Mouse (Mus musculus) layer of hippocampus, postnatal 14 days (tissue): ENCODE measurements around the gene Gli1. TPM values are rescaled to one million over a fixed set of nuclear protein-coding genes. Genes with fewer than 3 reads are reported as not detected.

ENCODE experiments used
- total RNA-seq, 2 experiments: library from RNA; stranded (reverse); gene quantifications; 2 replicates each; pipeline ENCODE4 v1.2.3; 2021

The Gli1 gene
- total RNA-seq, 2 experiments from 2014 or later = 2.0 to 3.3 TPM

Other genes with a start within 250 kb of the Gli1 start
- gene Os9, start 220.8 kb downstream of the Gli1 start, total RNA-seq = 100 to 1,000 TPM; 100 to 103 TPM
- gene B4galnt1, start 176.7 kb downstream of the Gli1 start, total RNA-seq = 100 to 1,000 TPM; 108 to 110 TPM
- gene Slc26a10, start 161.3 kb downstream of the Gli1 start, total RNA-seq = 1 to 10 TPM; 4.6 to 5.9 TPM
- 100 to 1,000 TPM; 196 to 200 TPM for gene Arhgef25, start 151.9 kb downstream of the Gli1 start, total RNA-seq
- 100 to 1,000 TPM; 200 to 207 TPM for gene Dtx3, start 146.2 kb downstream of the Gli1 start, total RNA-seq
- 10 to 100 TPM; 65.7 to 69.2 TPM for gene Pip4k2c, start 130.4 kb downstream of the Gli1 start, total RNA-seq
- 100 to 1,000 TPM; 413 to 455 TPM for gene Kif5a, start 78.6 kb downstream of the Gli1 start, total RNA-seq
- gene Dctn2, start 75.6 kb downstream of the Gli1 start, total RNA-seq = 100 to 1,000 TPM; 298 to 304 TPM
- 10 to 100 TPM; 46.0 to 53.3 TPM for gene Mbd6, start 53.0 kb downstream of the Gli1 start, total RNA-seq
- gene Mars, start 30.2 kb downstream of the Gli1 start, total RNA-seq = 10 to 100 TPM; 56.3 to 59.4 TPM
- gene Arhgap9, start 20.0 kb downstream of the Gli1 start, total RNA-seq = 1 to 10 TPM in 1 of 2 experiments, under 1 TPM in 1; 0.99 to 1.1 TPM
- gene Inhbe, start 12.4 kb upstream of the Gli1 start, total RNA-seq = under 1 TPM in 1 of 2 experiments, not detected in 1; 0.07 TPM
- not detected for gene Inhbc, start 28.5 kb upstream of the Gli1 start, total RNA-seq
- 100 to 1,000 TPM; 161 to 186 TPM for gene R3hdm2, start 38.4 kb upstream of the Gli1 start, total RNA-seq
- gene Stac3, start 159.7 kb upstream of the Gli1 start, total RNA-seq = 1 to 10 TPM; 5.0 to 6.4 TPM
- 1 to 10 TPM; 4.8 to 6.9 TPM for gene Ndufa4l2, start 173.0 kb upstream of the Gli1 start, total RNA-seq
- 10 to 100 TPM; 33.0 to 35.5 TPM for gene Shmt2, start 180.5 kb upstream of the Gli1 start, total RNA-seq
- gene Nxph4, start 192.6 kb upstream of the Gli1 start, total RNA-seq = 1 to 10 TPM; 2.7 TPM